Mouse (Mus musculus) brain, embryonic 14.5 days (tissue): Measurements from ENCODE around the gene Ttll10.

ENCODE experiments used
- CTCF ChIP-seq: fragments of 200-500 bp; IDR thresholded peaks from 2 replicates; pipeline ENCODE4 v1.5.1; 2012; ENCODE audit warnings: inconsistent platforms, mild to moderate bottlenecking, moderate library complexity, borderline replicate concordance; ENCODE audit not compliant: insufficient read depth, insufficient read length; ENCODE audit errors: extremely low read depth
- POLR2A ChIP-seq: fragments of 200-500 bp; IDR thresholded peaks from 2 replicates; pipeline ENCODE4 v1.6.1; 2012; ENCODE audit warnings: mild to moderate bottlenecking, inconsistent platforms, borderline replicate concordance; ENCODE audit not compliant: poor library complexity, insufficient read depth, insufficient read length, severe bottlenecking; ENCODE audit errors: extremely low read depth

DNA sequence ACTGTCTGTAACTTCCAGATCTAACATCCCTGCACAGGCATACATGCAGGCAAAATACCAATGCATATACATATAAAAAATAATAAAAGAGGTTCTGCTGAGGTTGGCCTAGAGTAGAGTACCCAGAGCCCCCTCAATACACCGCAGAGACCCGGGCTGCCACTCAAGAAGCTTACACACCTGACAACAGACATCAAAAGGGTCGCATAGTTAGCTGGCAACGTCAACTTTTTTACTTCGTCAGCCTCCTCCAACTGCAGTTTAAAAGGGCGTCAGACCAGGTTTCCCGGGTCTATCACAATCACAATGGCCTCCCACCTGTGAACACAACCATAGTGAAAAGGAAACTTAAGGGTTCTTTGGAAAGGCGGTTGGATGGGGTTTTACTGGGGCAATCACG is 35.7 kb downstream of the Ttll10 start:
- TF ChIP-seq POLR2A (no peak), CTCF (no peak)
